Mouse (Mus musculus) kidney, adult 11 months (tissue): Measurements from ENCODE around the gene Kcnk2.
"Not testable (repeated sequence)": the region's sequence is repeated elsewhere in the genome, so short reads cannot be mapped to it uniquely, and the experiment has no call there.

Source experiments
- DNase-seq: peaks from one replicate; pipeline ENCODE4 v3.0.0; 2022

Gene Kcnk2

GRCm38 (mm10) chr1:189342416-189343104 lies 59.5 kb downstream of the Kcnk2 start:
- no peak for DNase-seq

- no peak for DNase-seq
Observed at GRCm38 (mm10) chr1:189341381-189341917, 60.6 kb downstream of the Kcnk2 start.

GRCm38 (mm10) chr1:189315896-189316295 lies 86.2 kb downstream of the Kcnk2 start:
- DNase-seq = no peak

GRCm38 (mm10) chr1:189314495-189314894 lies 87.6 kb downstream of the Kcnk2 start:
- no peak for DNase-seq

- no peak for DNase-seq
Observed at GRCm38 (mm10) chr1:189313750-189314149, 88.3 kb downstream of the Kcnk2 start.

- peak; percentile 6 for DNase-seq
Observed at GRCm38 (mm10) chr1:189310145-189310544, 91.9 kb downstream of the Kcnk2 start.

GRCm38 (mm10) chr1:189304988-189305522 lies 97.0 kb downstream of the Kcnk2 start:
- no peak for DNase-seq

- no peak for DNase-seq
Observed at GRCm38 (mm10) chr1:189303001-189303400, 99.1 kb downstream of the Kcnk2 start.

GRCm38 (mm10) chr1:189293679-189294406 lies 108.2 kb downstream of the Kcnk2 start:
- no peak for DNase-seq

- DNase-seq = no peak
Observed at GRCm38 (mm10) chr1:189290885-189291284, 111.2 kb downstream of the Kcnk2 start.

GRCm38 (mm10) chr1:189288948-189289347 lies 113.1 kb downstream of the Kcnk2 start:
- DNase-seq = no peak

GRCm38 (mm10) chr1:189272281-189272680 lies 129.8 kb downstream of the Kcnk2 start:
- DNase-seq = no peak

- DNase-seq = no peak
Observed at GRCm38 (mm10) chr1:189253631-189254030, 148.4 kb downstream of the Kcnk2 start.

GRCm38 (mm10) chr1:189253207-189253606 lies 148.9 kb downstream of the Kcnk2 start:
- DNase-seq = no peak

- DNase-seq = not testable (repeated sequence)
Observed at GRCm38 (mm10) chr1:189243206-189243605, 158.9 kb downstream of the Kcnk2 start.

- no peak for DNase-seq
Observed at GRCm38 (mm10) chr1:189235261-189235660, 166.8 kb downstream of the Kcnk2 start.

GRCm38 (mm10) chr1:189232829-189233228 lies 169.2 kb downstream of the Kcnk2 start:
- no peak for DNase-seq

GRCm38 (mm10) chr1:189228222-189229084 lies 173.6 kb downstream of the Kcnk2 start:
- DNase-seq = no peak

- DNase-seq = no peak
Observed at GRCm38 (mm10) chr1:189227479-189227878, 174.6 kb downstream of the Kcnk2 start.

- DNase-seq = no peak
Observed at GRCm38 (mm10) chr1:189219051-189219450, 183.0 kb downstream of the Kcnk2 start.

GRCm38 (mm10) chr1:189217751-189218564 lies 184.1 kb downstream of the Kcnk2 start:
- DNase-seq = no peak

GRCm38 (mm10) chr1:189215131-189215530 lies 186.9 kb downstream of the Kcnk2 start:
- no peak for DNase-seq
